Mouse (Mus musculus) frontal cortex, adult (tissue): Measurements from ENCODE around the gene Rasgrp2.

ENCODE experiments used
- ATAC-seq: cut with Nextera tagmentation; 2 replicates; pipeline ENCODE4 v1.9.2; 2017; ENCODE audit warnings: mild to moderate bottlenecking, moderate library complexity, mixed read lengths; ENCODE audit not compliant: low TSS enrichment

Gene Rasgrp2

GRCm38 (mm10) chr19:6427653-6428434 is 28.7 kb downstream of the Rasgrp2 start:
- ATAC-seq, result no peak

GRCm38 (mm10) chr19:6428501-6429200 is 29.5 kb downstream of the Rasgrp2 start:
- ATAC-seq, result no peak

GRCm38 (mm10) chr19:6443016-6443415 is 43.9 kb downstream of the Rasgrp2 start:
- ATAC-seq, result peak; percentile 58; the same call in 1 of the 2 replicates

GRCm38 (mm10) chr19:6445761-6446423 is 46.8 kb downstream of the Rasgrp2 start:
- peak; percentile 51; the same call in 1 of the 2 replicates for ATAC-seq

- no peak for ATAC-seq
Observed at GRCm38 (mm10) chr19:6446736-6447437, 47.7 kb downstream of the Rasgrp2 start.

GRCm38 (mm10) chr19:6448752-6449151 is 49.6 kb downstream of the Rasgrp2 start:
- no peak for ATAC-seq

GRCm38 (mm10) chr19:6449841-6450240 is 50.7 kb downstream of the Rasgrp2 start:
- ATAC-seq, result no peak

- ATAC-seq, result peak; percentile 78
Observed at GRCm38 (mm10) chr19:6452030-6452494, 52.9 kb downstream of the Rasgrp2 start.

- no peak for ATAC-seq
Observed at GRCm38 (mm10) chr19:6452672-6453310, 53.7 kb downstream of the Rasgrp2 start.

GRCm38 (mm10) chr19:6453349-6453748 is 54.2 kb downstream of the Rasgrp2 start:
- peak; percentile 51; the same call in 1 of the 2 replicates for ATAC-seq

- no peak for ATAC-seq
Observed at GRCm38 (mm10) chr19:6454041-6454720, 55.0 kb downstream of the Rasgrp2 start.

- peak; percentile 98 for ATAC-seq
Observed at GRCm38 (mm10) chr19:6459504-6459903, 60.4 kb downstream of the Rasgrp2 start.

- ATAC-seq, result no peak
Observed at GRCm38 (mm10) chr19:6462841-6463240, 63.7 kb downstream of the Rasgrp2 start.

GRCm38 (mm10) chr19:6464306-6465071 is 65.3 kb downstream of the Rasgrp2 start:
- ATAC-seq, result peak; percentile 81
